Mouse (Mus musculus): Measurements from ENCODE around the gene Prr7. TPM values are rescaled to one million over a fixed set of nuclear protein-coding genes. Genes with fewer than 3 reads are reported as not detected.

Gene Prr7
- polyA plus RNA-seq, 1 experiment from 2014 or later: 0.27 TPM

GRCm38 (mm10) chr13:55462965-55463364, 1.1 kb upstream of the Prr7 start:
- Histone ChIP-seq H3K4me3 (ENCODE audit: low read depth, low read length) (no peak overlapping the region), H3K36me3 (ENCODE audit: control insufficient read depth, insufficient read depth) (peaks cover 31% of the 10 kb centered on the region), H3K4me1 (replicated peaks; ENCODE audit: control insufficient read depth, insufficient read depth, low read length) (no peaks in the 10 kb centered on the region), H3K9me3 (ENCODE audit: control insufficient read depth) (no peaks in the 10 kb centered on the region), H3K4me2 (replicated peaks; ENCODE audit: low read depth) (no peak overlapping the region), H3K27ac (ENCODE audit: low read depth, low read length) (no peak overlapping the region), H3K9ac (ENCODE audit: low read depth, low read length) (no peak overlapping the region), H3K27me3 (replicated peaks; ENCODE audit: control insufficient read depth, insufficient read depth, low read length) (peaks cover 10% of the 10 kb centered on the region; the same call in 1 of the 2 replicates)
- TF ChIP-seq CTCF (IDR thresholded peaks at IDR 0.05; ENCODE audit: low read depth): no peak
- 66% methylated on average over 2 of the region's 2 CpGs for WGBS
- no peak for ATAC-seq

- Histone ChIP-seq H3K4me2 (replicated peaks; ENCODE audit: low read depth) (peak overlapping the region; percentile 87), H3K9me3 (ENCODE audit: control insufficient read depth) (no peaks in the 10 kb centered on the region), H3K27ac (ENCODE audit: low read depth, low read length) (no peak overlapping the region), H3K9ac (ENCODE audit: low read depth, low read length) (no peak overlapping the region), H3K36me3 (ENCODE audit: control insufficient read depth, insufficient read depth) (peaks cover 26% of the 10 kb centered on the region), H3K4me3 (ENCODE audit: low read depth, low read length) (peak overlapping the region; percentile 54), H3K4me1 (replicated peaks; ENCODE audit: control insufficient read depth, insufficient read depth, low read length) (no peaks in the 10 kb centered on the region), H3K27me3 (replicated peaks; ENCODE audit: control insufficient read depth, insufficient read depth, low read length) (peaks cover 10% of the 10 kb centered on the region; the same call in 1 of the 2 replicates)
- WGBS: 16% methylated on average over 14 of the region's 14 CpGs
- TF ChIP-seq CTCF (IDR thresholded peaks at IDR 0.05; ENCODE audit: low read depth): no peak
- ATAC-seq: no peak
These were observed 554 bp upstream of the Prr7 start for GRCm38 (mm10) chr13:55463399-55464026.

- peaks cover 9% of the 10 kb centered on the region for H3K36me3 ChIP-seq (ENCODE audit: control insufficient read depth, insufficient read depth)
- H3K27ac ChIP-seq (ENCODE audit: low read depth, low read length): no peak overlapping the region
- H3K27me3 ChIP-seq (replicated peaks; ENCODE audit: control insufficient read depth, insufficient read depth, low read length): peaks cover 13% of the 10 kb centered on the region; the same call in 1 of the 2 replicates
- H3K4me3 ChIP-seq (ENCODE audit: low read depth, low read length): peak overlapping the region; percentile 54; the same call in 1 of the 2 replicates
- no peaks in the 10 kb centered on the region for H3K4me1 ChIP-seq (replicated peaks; ENCODE audit: control insufficient read depth, insufficient read depth, low read length)
- H3K9ac ChIP-seq (ENCODE audit: low read depth, low read length): no peak overlapping the region
- 52% methylated on average over 3 of the region's 3 CpGs for WGBS
- TF ChIP-seq CTCF (IDR thresholded peaks at IDR 0.05; ENCODE audit: low read depth): no peak
- no peaks in the 10 kb centered on the region for H3K9me3 ChIP-seq (ENCODE audit: control insufficient read depth)
- ATAC-seq: no peak
- H3K4me2 ChIP-seq (replicated peaks; ENCODE audit: low read depth): no peak overlapping the region
These were observed 1.1 kb downstream of the Prr7 start for GRCm38 (mm10) chr13:55465184-55465583.

- WGBS: 74% methylated on average over 5 of the region's 5 CpGs
- no peaks in the 10 kb centered on the region for H3K9me3 ChIP-seq (ENCODE audit: control insufficient read depth)
- 0 out of 2 replicates have a peak, but pooled peaks cover 3% of the 10 kb centered on the region for H3K36me3 ChIP-seq (ENCODE audit: control insufficient read depth, insufficient read depth)
- H3K4me2 ChIP-seq (replicated peaks; ENCODE audit: low read depth): no peak overlapping the region
- TF ChIP-seq CTCF (IDR thresholded peaks at IDR 0.05; ENCODE audit: low read depth): no peak
- no peak overlapping the region for H3K27ac ChIP-seq (ENCODE audit: low read depth, low read length)
- peaks cover 16% of the 10 kb centered on the region; the same call in 1 of the 2 replicates for H3K27me3 ChIP-seq (replicated peaks; ENCODE audit: control insufficient read depth, insufficient read depth, low read length)
- H3K9ac ChIP-seq (ENCODE audit: low read depth, low read length): no peak overlapping the region
- no peak overlapping the region for H3K4me3 ChIP-seq (ENCODE audit: low read depth, low read length)
- H3K4me1 ChIP-seq (replicated peaks; ENCODE audit: control insufficient read depth, insufficient read depth, low read length): no peaks in the 10 kb centered on the region
- ATAC-seq: no peak
These were observed 1.9 kb downstream of the Prr7 start for GRCm38 (mm10) chr13:55465830-55466440.

GRCm38 (mm10) chr13:55468851-55469560, 4.9 kb downstream of the Prr7 start:
- 51% methylated on average over 13 of the region's 13 CpGs for WGBS
- Histone ChIP-seq H3K27ac (ENCODE audit: low read depth, low read length) (no peak overlapping the region), H3K4me3 (ENCODE audit: low read depth, low read length) (no peak overlapping the region), H3K9ac (ENCODE audit: low read depth, low read length) (no peak overlapping the region), H3K4me2 (replicated peaks; ENCODE audit: low read depth) (no peak overlapping the region), H3K4me1 (replicated peaks; ENCODE audit: control insufficient read depth, insufficient read depth, low read length) (0 out of 2 replicates have a peak, but pooled peaks cover 4% of the 10 kb centered on the region), H3K36me3 (ENCODE audit: control insufficient read depth, insufficient read depth) (no peaks in the 10 kb centered on the region; the same call in 1 of the 2 replicates), H3K9me3 (ENCODE audit: control insufficient read depth) (no peaks in the 10 kb centered on the region), H3K27me3 (replicated peaks; ENCODE audit: control insufficient read depth, insufficient read depth, low read length) (peaks cover 21% of the 10 kb centered on the region; the same call in 1 of the 2 replicates)
- TF ChIP-seq CTCF (IDR thresholded peaks at IDR 0.05; ENCODE audit: low read depth): peak; percentile 76
- no peak for ATAC-seq

GRCm38 (mm10) chr13:55470372-55470771, 6.3 kb downstream of the Prr7 start:
- Histone ChIP-seq H3K27me3 (replicated peaks; ENCODE audit: control insufficient read depth, insufficient read depth, low read length) (peaks cover 12% of the 10 kb centered on the region; the same call in 1 of the 2 replicates), H3K9ac (ENCODE audit: low read depth, low read length) (no peak overlapping the region), H3K4me3 (ENCODE audit: low read depth, low read length) (no peak overlapping the region), H3K4me2 (replicated peaks; ENCODE audit: low read depth) (no peak overlapping the region), H3K4me1 (replicated peaks; ENCODE audit: control insufficient read depth, insufficient read depth, low read length) (0 out of 2 replicates have a peak, but pooled peaks cover 4% of the 10 kb centered on the region), H3K9me3 (ENCODE audit: control insufficient read depth) (no peaks in the 10 kb centered on the region), H3K27ac (ENCODE audit: low read depth, low read length) (no peak overlapping the region), H3K36me3 (ENCODE audit: control insufficient read depth, insufficient read depth) (no peaks in the 10 kb centered on the region; the same call in 1 of the 2 replicates)
- no peak for TF ChIP-seq CTCF (IDR thresholded peaks at IDR 0.05; ENCODE audit: low read depth)
- no peak for ATAC-seq
- WGBS: 84% methylated on average over 9 of the region's 9 CpGs

Data from intestine, postnatal 0 days (tissue).